In the genomic region with DNA sequence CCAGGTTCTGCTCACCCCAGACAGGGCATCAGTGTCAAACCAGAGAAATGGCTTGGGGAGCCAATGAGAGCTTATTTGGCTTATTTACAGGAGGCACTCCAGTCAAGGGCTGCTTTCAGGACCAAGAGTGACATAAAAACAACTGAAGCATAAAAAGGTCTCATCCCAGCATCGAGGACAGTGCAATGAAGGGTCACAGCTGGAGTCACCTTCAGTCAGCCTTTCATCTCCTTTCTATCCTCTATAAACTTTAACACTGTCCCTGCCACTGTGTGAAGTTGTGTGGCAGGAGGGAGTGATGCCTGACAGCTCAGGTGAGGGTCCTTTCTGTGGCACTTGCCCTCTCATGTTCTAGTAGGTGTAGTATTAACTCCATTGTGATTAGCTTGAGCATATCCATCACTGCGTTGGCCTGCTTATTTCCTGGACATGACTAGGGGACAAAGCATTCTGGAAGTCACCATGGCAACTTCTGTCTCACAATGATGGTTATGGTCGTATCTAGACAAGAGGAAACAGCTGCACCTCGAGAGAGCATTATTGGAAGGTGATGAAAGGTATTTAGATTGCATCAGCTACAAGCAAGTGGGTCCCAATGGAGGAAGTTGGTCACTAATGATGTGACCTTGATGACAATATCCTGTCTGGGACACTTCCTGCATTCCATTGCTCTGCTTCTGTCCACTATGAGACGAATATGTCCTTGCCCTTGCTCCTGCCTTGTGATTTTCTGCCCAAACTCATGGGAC, we compare ENCODE assay signal across 10 mouse cellular contexts.
DNase-seq lines count a peak whose midpoint lies in the region.
"Had no signal": no experiment of that assay in that cellular context is flagged by ENCODE, and none has a peak within 500 bp of the region (broad histone marks: within the 10 kb centered on the region; RNA-seq: fewer than 3 reads in every experiment).

No protein-coding gene starts in this region.

- peak; percentile 40 for DNase-seq in kidney, adult 9 months
- DNase-seq in kidney, postnatal 4 days: no peak
- DNase-seq in 416B (ENCODE audit: low read depth): peak; percentile 55
- DNase-seq in embryo, embryonic 11 days: peak; percentile 22
- DNase-seq in kidney, postnatal 14 days: peak; percentile 36
- DNase-seq in right cerebral cortex, postnatal 25 days: no peak
- DNase-seq in frontal cortex, postnatal 10 days (ENCODE audit: low spot score in 2 of 2): no peak
- DNase-seq: adrenal gland, postnatal 25 days; gastrocnemius, postnatal 36 days; left cerebral cortex, postnatal 4 days had no signal

Comparison
In these comparisons a context has a peak if more than half of its experiments do, and no peak if none do; other contexts are left out.
1. DNase-seq: peak in kidney, adult 9 months (single experiment), 416B (single experiment), embryo, embryonic 11 days (single experiment) and kidney, postnatal 14 days (single experiment); none in kidney, postnatal 4 days (0 of 2), right cerebral cortex, postnatal 25 days (single experiment) and frontal cortex, postnatal 10 days (0 of 2).